Mouse (Mus musculus) heart, adult 2 months (tissue): ENCODE results near the gene Apopt1. TPM values are rescaled to one million over a fixed set of nuclear protein-coding genes. Genes with fewer than 3 reads are reported as not detected.

Experiments
- DNase-seq, 2 experiments: peaks; one replicate each; pipeline ENCODE4 v3.0.0; 2021
- H3K27ac ChIP-seq: fragments of 200-600 bp; 2 replicates; pipeline ENCODE4 v1.8.1; 2022
- H3K27me3 ChIP-seq: fragments of 200-500 bp; 2 replicates; pipeline ENCODE4 v1.6.1; 2012; ENCODE audit warnings: mild to moderate bottlenecking, low read length, inconsistent platforms, mixed read lengths; ENCODE audit not compliant: control insufficient read depth, insufficient read depth
- H3K36me3 ChIP-seq: fragments of 200-500 bp; 2 replicates; pipeline ENCODE4 v1.6.1; 2012; ENCODE audit warnings: low read length, inconsistent platforms; ENCODE audit not compliant: control insufficient read depth, insufficient read depth
- H3K4me1 ChIP-seq: fragments of 200-500 bp; 2 replicates; pipeline ENCODE4 v1.6.1; 2011; ENCODE audit warnings: low read length; ENCODE audit not compliant: control insufficient read depth, insufficient read depth
- H3K4me3 ChIP-seq: fragments of 200-600 bp; 2 replicates; pipeline ENCODE4 v1.8.1; 2022
- H3K79me2 ChIP-seq: fragments of 200-500 bp; replicated peaks from 2 replicates; pipeline ENCODE4 v1.6.1; 2012; ENCODE audit warnings: mild to moderate bottlenecking, inconsistent platforms, low read length, moderate library complexity, mixed read lengths; ENCODE audit not compliant: control insufficient read depth, insufficient read depth
- H3K9ac ChIP-seq: fragments of 200-500 bp; 2 replicates; pipeline ENCODE4 v1.6.1; 2012; ENCODE audit warnings: low read depth, mild to moderate bottlenecking, control low read depth, inconsistent platforms, low read length, mixed read lengths
- CTCF ChIP-seq: fragments of 200-600 bp; IDR thresholded peaks from 2 replicates; pipeline ENCODE4 v1.8.1; 2022; ENCODE audit warnings: antibody characterized with exemption, mild to moderate bottlenecking, moderate library complexity
- EP300 ChIP-seq: fragments of 200-500 bp; IDR thresholded peaks from 2 replicates; pipeline ENCODE4 v1.6.1; 2011; ENCODE audit warnings: low read depth, low read length, control low read depth; ENCODE audit not compliant: insufficient read depth
- POLR2A ChIP-seq: fragments of 200-500 bp; IDR thresholded peaks from 2 replicates; pipeline ENCODE4 v1.6.1; 2011; ENCODE audit warnings: mild to moderate bottlenecking, low read depth, low read length, control low read depth; ENCODE audit not compliant: insufficient read depth
- WGBS: fragments of 180-500 bp; shearing (Covaris S2); methylation state at CpG from one replicate; pipeline ENCODE4 v1.1.7; 2018; 5-methylcytosine and 5-hydroxymethylcytosine counted together
- intact Hi-C: fragments of 180-260 bp; cut with DNase I; formaldehyde crosslinking; loops from one replicate; pipeline ENCODE4 v1.15.1; 2025
- polyA plus RNA-seq: library from polyadenylated mRNA; depleted of rRNA; stranded (reverse); fragments of >200 nt; gene quantifications from 2 replicates; pipeline ENCODE4 v1.2.3, GENCODE M21; 2012; rRNA removed
- total RNA-seq, 2 experiments: library from RNA; stranded (reverse); gene quantifications; 2 replicates each; pipeline ENCODE4 v1.2.3; 2021

The Apopt1 gene
- total and polyA plus RNA-seq, 3 experiments, result 31.7 to 36.3 (median 32.0) TPM

DNA sequence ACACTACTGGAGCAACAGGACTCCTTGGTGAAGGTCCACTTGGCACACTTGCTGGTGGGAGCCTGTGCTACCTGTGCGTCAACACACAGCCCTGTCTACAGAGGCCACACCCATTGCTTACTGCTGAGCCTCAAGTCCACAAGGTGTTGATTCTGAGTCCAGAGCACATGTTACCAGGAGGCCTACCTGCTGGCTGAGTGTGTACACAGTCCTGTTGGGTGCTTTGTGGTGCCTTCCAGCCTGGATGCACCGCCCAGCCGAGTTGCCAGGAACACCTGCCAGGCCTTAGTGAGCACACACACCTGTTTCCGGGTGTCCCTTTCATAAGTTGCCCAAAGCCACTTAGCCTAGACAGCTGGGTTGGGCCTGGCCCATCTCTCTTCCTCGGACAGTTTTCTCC lies 90.5 kb downstream of the Apopt1 start:
- H3K36me3 ChIP-seq, result no peaks in the 10 kb centered on the region

More for the DNA sequence above, 90.5 kb downstream of the Apopt1 start:
- WGBS, result 87% methylated on average over 5 of the region's 5 CpGs
- Histone ChIP-seq H3K27ac (no peak overlapping the region), H3K79me2 (no peaks in the 10 kb centered on the region), H3K4me1 (peaks cover 8% of the 10 kb centered on the region), H3K27me3 (no peaks in the 10 kb centered on the region), H3K4me3 (no peak overlapping the region), H3K9ac (no peak overlapping the region)
- TF ChIP-seq POLR2A (no peak), EP300 (no peak), CTCF (no peak)
- no peak for DNase-seq
- intact Hi-C loops, result no loop called here

Other genes with a start within 250 kb of the Apopt1 start
- under 1 TPM; 0.36 to 0.39 TPM for gene Gm266, start 227.4 kb upstream of the Apopt1 start, total RNA-seq
- gene Gm266, start 227.4 kb upstream of the Apopt1 start, polyA plus RNA-seq, result 0.23 and 0.88 TPM in 2 replicates
- 100 to 1,000 TPM; 160 to 170 TPM for gene Eif5, start 175.2 kb upstream of the Apopt1 start, total RNA-seq
- 39.4 and 85.3 TPM in 2 replicates for gene Eif5, start 175.2 kb upstream of the Apopt1 start, polyA plus RNA-seq
- 10 to 100 TPM; 50.6 to 52.5 TPM for gene Mark3, start 138.7 kb upstream of the Apopt1 start, total RNA-seq
- 18.1 and 28.2 TPM in 2 replicates for gene Mark3, start 138.7 kb upstream of the Apopt1 start, polyA plus RNA-seq
- gene Ckb, start 40.9 kb upstream of the Apopt1 start, total RNA-seq, result 10 to 100 TPM; 65.3 to 81.4 TPM
- gene Ckb, start 40.9 kb upstream of the Apopt1 start, polyA plus RNA-seq, result 115 and 120 TPM in 2 replicates
- 1 to 10 TPM; 4.5 to 5.4 TPM for gene Trmt61a, start 35.2 kb upstream of the Apopt1 start, total RNA-seq
- gene Trmt61a, start 35.2 kb upstream of the Apopt1 start, polyA plus RNA-seq, result 7.6 and 11.8 TPM in 2 replicates
- 10 to 100 TPM; 18.8 to 22.8 TPM for gene Bag5, start within 50 bp of the Apopt1 start, total RNA-seq
- 9.8 and 15.9 TPM in 2 replicates for gene Bag5, start within 50 bp of the Apopt1 start, polyA plus RNA-seq
- 10 to 100 TPM; 83.8 to 83.9 TPM for gene Klc1, start 45.6 kb downstream of the Apopt1 start, total RNA-seq
- gene Klc1, start 45.6 kb downstream of the Apopt1 start, polyA plus RNA-seq, result 80.8 and 105 TPM in 2 replicates
- 1 to 10 TPM; 1.4 to 1.8 TPM for gene Xrcc3, start 100.6 kb downstream of the Apopt1 start, total RNA-seq
- gene Xrcc3, start 100.6 kb downstream of the Apopt1 start, polyA plus RNA-seq, result 2.1 and 2.8 TPM in 2 replicates
- gene Zfyve21, start 100.9 kb downstream of the Apopt1 start, total RNA-seq, result 10 to 100 TPM; 65.1 to 74.8 TPM
- 71.9 and 89.6 TPM in 2 replicates for gene Zfyve21, start 100.9 kb downstream of the Apopt1 start, polyA plus RNA-seq
- gene Ppp1r13b, start 194.8 kb downstream of the Apopt1 start, total RNA-seq, result 10 to 100 TPM; 18.0 to 18.1 TPM
- gene Ppp1r13b, start 194.8 kb downstream of the Apopt1 start, polyA plus RNA-seq, result 11.8 and 16.6 TPM in 2 replicates